Mouse (Mus musculus): Measurements from ENCODE around the gene Zkscan4. TPM values are rescaled to one million over a fixed set of nuclear protein-coding genes. Genes with fewer than 3 reads are reported as not detected.
A peak's percentile ranks its signal among the peaks of the same experiment; 100 is the strongest.

Zkscan4 gene
- polyA plus RNA-seq, 1 experiment from 2014 or later, result 3.0 TPM

MicroRNAs encoded within 50 kb of the gene (microRNA counts, 519-probe panel; counts per million panel counts)
- microRNA mmu-miR-1896, result 3,803 counts per million, percentile 75 among the panel's probes with 10 or more counts

Small RNA genes within 50 kb of the gene (microRNA-seq; reads per million reads assigned to microRNA genes)
- not detected for gene Mir1896

Other genes with a start within 250 kb of the Zkscan4 start
- not detected in 2 replicates for gene Gpx5, start 186.2 kb upstream of the Zkscan4 start, polyA plus RNA-seq (2016; fragmentation: Nextera tagmentation; extraction: Ambion mirVana)
- gene Gpx6, start 166.8 kb upstream of the Zkscan4 start, polyA plus RNA-seq (2016; fragmentation: Nextera tagmentation; extraction: Ambion mirVana), result 0.24 and 0.36 TPM in 2 replicates
- not detected in 2 replicates for gene Olfr1367, start 132.0 kb upstream of the Zkscan4 start, polyA plus RNA-seq (2016; fragmentation: Nextera tagmentation; extraction: Ambion mirVana)
- gene Zscan12, start 116.1 kb upstream of the Zkscan4 start, polyA plus RNA-seq (2016; fragmentation: Nextera tagmentation; extraction: Ambion mirVana), result 19.3 and 20.4 TPM in 2 replicates
- gene Zkscan3, start 76.2 kb upstream of the Zkscan4 start, polyA plus RNA-seq (2016; fragmentation: Nextera tagmentation; extraction: Ambion mirVana), result 91.5 and 91.9 TPM in 2 replicates
- 4.2 and 4.9 TPM in 2 replicates for gene Pgbd1, start 37.8 kb upstream of the Zkscan4 start, polyA plus RNA-seq (2016; fragmentation: Nextera tagmentation; extraction: Ambion mirVana)
- 29.4 and 29.9 TPM in 2 replicates for gene Zscan26, start 25.2 kb upstream of the Zkscan4 start, polyA plus RNA-seq (2016; fragmentation: Nextera tagmentation; extraction: Ambion mirVana)
- gene Nkapl, start 10.4 kb upstream of the Zkscan4 start, polyA plus RNA-seq (2016; fragmentation: Nextera tagmentation; extraction: Ambion mirVana), result 1.3 and 2.0 TPM in 2 replicates
- gene Gm10065, start 534 bp downstream of the Zkscan4 start, polyA plus RNA-seq (2016; fragmentation: Nextera tagmentation; extraction: Ambion mirVana), result not detected in 2 replicates
- gene AK157302, start 16.3 kb downstream of the Zkscan4 start, polyA plus RNA-seq (2016; fragmentation: Nextera tagmentation; extraction: Ambion mirVana), result 0.63 TPM in 1 of 2 replicates, not detected in the other
- 4.3 and 5.3 TPM in 2 replicates for gene Gm11273, start 22.5 kb downstream of the Zkscan4 start, polyA plus RNA-seq (2016; fragmentation: Nextera tagmentation; extraction: Ambion mirVana)
- 7.6 and 7.8 TPM in 2 replicates for gene Zkscan8, start 52.2 kb downstream of the Zkscan4 start, polyA plus RNA-seq (2016; fragmentation: Nextera tagmentation; extraction: Ambion mirVana)
- 0.11 and 0.21 TPM in 2 replicates for gene Olfr1366, start 63.9 kb downstream of the Zkscan4 start, polyA plus RNA-seq (2016; fragmentation: Nextera tagmentation; extraction: Ambion mirVana)
- not detected in 2 replicates for gene Olfr1535, start 81.0 kb downstream of the Zkscan4 start, polyA plus RNA-seq (2016; fragmentation: Nextera tagmentation; extraction: Ambion mirVana)
- gene Olfr1364, start 102.9 kb downstream of the Zkscan4 start, polyA plus RNA-seq (2016; fragmentation: Nextera tagmentation; extraction: Ambion mirVana), result not detected in 2 replicates
- gene Olfr1362, start 135.1 kb downstream of the Zkscan4 start, polyA plus RNA-seq (2016; fragmentation: Nextera tagmentation; extraction: Ambion mirVana), result not detected in 2 replicates
- not detected in 2 replicates for gene Olfr11, start 163.6 kb downstream of the Zkscan4 start, polyA plus RNA-seq (2016; fragmentation: Nextera tagmentation; extraction: Ambion mirVana)
- gene Olfr1361, start 184.5 kb downstream of the Zkscan4 start, polyA plus RNA-seq (2016; fragmentation: Nextera tagmentation; extraction: Ambion mirVana), result not detected in 2 replicates
- gene Olfr1360, start 198.5 kb downstream of the Zkscan4 start, polyA plus RNA-seq (2016; fragmentation: Nextera tagmentation; extraction: Ambion mirVana), result not detected in 2 replicates
- gene Olfr1359, start 219.2 kb downstream of the Zkscan4 start, polyA plus RNA-seq (2016; fragmentation: Nextera tagmentation; extraction: Ambion mirVana), result not detected in 2 replicates
- gene Hist1h2bl, start 237.2 kb downstream of the Zkscan4 start, polyA plus RNA-seq (2016; fragmentation: Nextera tagmentation; extraction: Ambion mirVana), result 1.6 and 3.1 TPM in 2 replicates
- gene Hist1h2ai, start 237.5 kb downstream of the Zkscan4 start, polyA plus RNA-seq (2016; fragmentation: Nextera tagmentation; extraction: Ambion mirVana), result 30.5 and 32.2 TPM in 2 replicates
- 10.7 and 12.8 TPM in 2 replicates for gene Hist1h3h, start 238.8 kb downstream of the Zkscan4 start, polyA plus RNA-seq (2016; fragmentation: Nextera tagmentation; extraction: Ambion mirVana)
- 5.7 and 6.0 TPM in 2 replicates for gene Hist1h2bm, start 243.1 kb downstream of the Zkscan4 start, polyA plus RNA-seq (2016; fragmentation: Nextera tagmentation; extraction: Ambion mirVana)

Data from embryonic facial prominence, embryonic 10.5 days (tissue).